Mouse (Mus musculus) MEL (cell line): ENCODE results near the gene Vwa3a. TPM values are rescaled to one million over a fixed set of nuclear protein-coding genes. Genes with fewer than 3 reads are reported as not detected.
A peak's percentile ranks its signal among the peaks of the same experiment; 100 is the strongest.

Experiments
- DNase-seq: peaks from one replicate; pipeline ENCODE4 v3.0.0; 2011; ENCODE audit warnings: low read depth, low spot score
- H3K27ac ChIP-seq: 2 replicates; pipeline ENCODE4 v1.5.1; 2012; ENCODE audit warnings: low read depth, mild to moderate bottlenecking, control low read depth, low read length, moderate library complexity; ENCODE audit not compliant: control insufficient read depth
- H3K27me3 ChIP-seq, 2 experiments: fragments of 150-350 bp in 1 of 2; sonication (generic) in 1 of 2; 2 replicates each; pipeline ENCODE4 v1.6.1; 2012; ENCODE audit warnings: low read length in 2 of 2, mild to moderate bottlenecking in 2 of 2, improper control_type of control experiment in 1 of 2, moderate library complexity in 1 of 2; ENCODE audit not compliant: insufficient read depth in 2 of 2, control insufficient read depth in 1 of 2
- H3K36me3 ChIP-seq, 2 experiments: 2 replicates each; pipeline ENCODE4 v1.6.1; 2012 to 2014; ENCODE audit warnings: low read length in 2 of 2, improper control_type of control experiment in 1 of 2, inconsistent platforms in 1 of 2, mild to moderate bottlenecking in 1 of 2; ENCODE audit not compliant: insufficient read depth in 2 of 2, control insufficient read depth in 1 of 2
- H3K4me1 ChIP-seq, 2 experiments: fragments of 150-350 bp in 1 of 2; sonication (generic) in 1 of 2; 2 replicates each; pipeline ENCODE4 v1.6.1; 2012; ENCODE audit warnings: low read length in 2 of 2, improper control_type of control experiment in 1 of 2, mild to moderate bottlenecking in 1 of 2; ENCODE audit not compliant: insufficient read depth in 2 of 2, control insufficient read depth in 1 of 2
- H3K4me3 ChIP-seq, 2 experiments: fragments of 150-350 bp in 1 of 2; sonication (generic) in 1 of 2; 2 replicates each; pipeline ENCODE4 v1.5.1; 2012; ENCODE audit warnings: low read depth in 2 of 2, low read length in 2 of 2, mild to moderate bottlenecking in 2 of 2, moderate library complexity in 2 of 2, control low read depth in 1 of 2, improper control_type of control experiment in 1 of 2; ENCODE audit not compliant: control insufficient read depth in 1 of 2, insufficient read depth in 1 of 2
- H3K79me2 ChIP-seq: 2 replicates; pipeline ENCODE4 v1.6.1; 2012; ENCODE audit warnings: mild to moderate bottlenecking, low read length, moderate library complexity; ENCODE audit not compliant: control insufficient read depth, poor library complexity, insufficient read depth
- H3K9ac ChIP-seq: 2 replicates; pipeline ENCODE4 v1.6.1; 2012; ENCODE audit warnings: low read depth, mild to moderate bottlenecking, control low read depth, low read length, moderate library complexity; ENCODE audit not compliant: control insufficient read depth, poor library complexity, severe bottlenecking
- H3K9me3 ChIP-seq: fragments of 150-350 bp; sonication (generic); replicated peaks from 2 replicates; pipeline ENCODE4 v1.6.1; 2012; ENCODE audit warnings: mild to moderate bottlenecking, low read length, improper control_type of control experiment, moderate library complexity; ENCODE audit not compliant: insufficient read depth
- CHD1 ChIP-seq: IDR thresholded peaks from 2 replicates; pipeline ENCODE4 v1.6.1; 2012; ENCODE audit warnings: low read depth, mild to moderate bottlenecking, inconsistent platforms, low read length, improper control_type of control experiment
- CTCF ChIP-seq, 3 experiments: IDR thresholded peaks in 2 of 3; conservative IDR thresholded peaks in 1 of 3; 2 replicates each; pipeline ENCODE4 v1.5.1; 2011 to 2012; ENCODE audit warnings: low read length in 3 of 3, low read depth in 2 of 3, mild to moderate bottlenecking in 2 of 3, improper control_type of control experiment in 1 of 3, inconsistent platforms in 1 of 3, mixed read lengths in 1 of 3, moderate library complexity in 1 of 3; ENCODE audit not compliant: control insufficient read depth in 1 of 3, insufficient read depth in 1 of 3, poor library complexity in 1 of 3, severe bottlenecking in 1 of 3
- E2F4 ChIP-seq: IDR thresholded peaks from 2 replicates; pipeline ENCODE4 v1.6.1; 2011; ENCODE audit warnings: low read depth, low read length, improper control_type of control experiment, borderline replicate concordance
- ELF1 ChIP-seq: IDR thresholded peaks from 2 replicates; pipeline ENCODE4 v1.6.1; 2014; ENCODE audit warnings: low read depth, mild to moderate bottlenecking, inconsistent platforms, low read length, improper control_type of control experiment, moderate library complexity
- EP300 ChIP-seq, 2 experiments: IDR thresholded peaks; 2 replicates each; pipeline ENCODE4 v1.6.1; 2011; ENCODE audit warnings: improper control_type of control experiment in 2 of 2, low read length in 2 of 2, low read depth in 1 of 2, mild to moderate bottlenecking in 1 of 2
- GABPA ChIP-seq: IDR thresholded peaks from 2 replicates; pipeline ENCODE4 v1.6.1; 2012; ENCODE audit warnings: low read depth, mild to moderate bottlenecking, inconsistent platforms, low read length, improper control_type of control experiment, moderate library complexity
- GATA1 ChIP-seq: IDR thresholded peaks from 2 replicates; pipeline ENCODE4 v1.6.1; 2011; ENCODE audit warnings: low read depth, low read length, improper control_type of control experiment
- JUND ChIP-seq: IDR thresholded peaks from 2 replicates; pipeline ENCODE4 v1.6.1; 2011; ENCODE audit warnings: low read depth, mild to moderate bottlenecking, improper control_type of control experiment, low read length
- KAT2A ChIP-seq: conservative IDR thresholded peaks from 2 replicates; pipeline ENCODE4 v1.6.1; 2012; ENCODE audit warnings: low read depth, low read length, improper control_type of control experiment, inconsistent platforms
- MEF2A ChIP-seq: IDR thresholded peaks from 2 replicates; pipeline ENCODE4 v1.6.1; 2014; ENCODE audit warnings: low read depth, mild to moderate bottlenecking, inconsistent platforms, low read length, improper control_type of control experiment; ENCODE audit not compliant: poor library complexity, insufficient replicate concordance, severe bottlenecking; ENCODE audit errors: extremely low read depth
- MXI1 ChIP-seq: IDR thresholded peaks from 2 replicates; pipeline ENCODE4 v1.6.1; 2011; ENCODE audit warnings: mild to moderate bottlenecking, low read depth, low read length, improper control_type of control experiment
- NELFE ChIP-seq: IDR thresholded peaks from 2 replicates; pipeline ENCODE4 v1.6.1; 2011; ENCODE audit warnings: low read depth, low read length, improper control_type of control experiment
- POLR2A ChIP-seq, 2 experiments: IDR thresholded peaks; 2 replicates each; pipeline ENCODE4 v1.6.1; 2011 to 2012; ENCODE audit warnings: low read length in 2 of 2, mild to moderate bottlenecking in 2 of 2, control low read depth in 1 of 2, improper control_type of control experiment in 1 of 2, low read depth in 1 of 2, moderate library complexity in 1 of 2; ENCODE audit not compliant: control insufficient read depth in 1 of 2, insufficient read depth in 1 of 2, poor library complexity in 1 of 2
- POLR2AphosphoS2 ChIP-seq: IDR thresholded peaks from 2 replicates; pipeline ENCODE4 v1.6.1; 2011; ENCODE audit warnings: low read length, improper control_type of control experiment
- POLR2AphosphoS5 ChIP-seq: IDR thresholded peaks from 2 replicates; pipeline ENCODE4 v1.6.1; 2012; ENCODE audit warnings: low read depth, borderline replicate concordance, mild to moderate bottlenecking, inconsistent platforms, low read length, moderate library complexity, mixed read lengths
- RCOR1 ChIP-seq: IDR thresholded peaks from 2 replicates; pipeline ENCODE4 v1.6.1; 2012; ENCODE audit warnings: low read depth, mild to moderate bottlenecking, inconsistent platforms, low read length, improper control_type of control experiment
- TBP ChIP-seq: IDR thresholded peaks from 2 replicates; pipeline ENCODE4 v1.8.0; 2011; ENCODE audit warnings: low read depth, low read length, improper control_type of control experiment
- TCF12 ChIP-seq: IDR thresholded peaks from 2 replicates; pipeline ENCODE4 v1.6.1; 2014; ENCODE audit warnings: low read depth, mild to moderate bottlenecking, inconsistent platforms, low read length, improper control_type of control experiment, moderate library complexity
- UBTF ChIP-seq: IDR thresholded peaks from 2 replicates; pipeline ENCODE4 v1.6.1; 2012; ENCODE audit warnings: low read depth, mild to moderate bottlenecking, inconsistent platforms, low read length, improper control_type of control experiment, moderate library complexity, borderline replicate concordance; ENCODE audit not compliant: insufficient read depth
- USF1 ChIP-seq: IDR thresholded peaks from 2 replicates; pipeline ENCODE4 v1.6.1; 2014; ENCODE audit warnings: low read depth, mild to moderate bottlenecking, inconsistent platforms, low read length, improper control_type of control experiment, moderate library complexity
- ZC3H11A ChIP-seq: IDR thresholded peaks from 2 replicates; pipeline ENCODE4 v1.6.1; 2012; ENCODE audit warnings: low read depth, mild to moderate bottlenecking, inconsistent platforms, low read length, improper control_type of control experiment
- ZMIZ1 ChIP-seq: IDR thresholded peaks from 2 replicates; pipeline ENCODE4 v1.6.1; 2012; ENCODE audit warnings: low read depth, mild to moderate bottlenecking, inconsistent platforms, low read length, improper control_type of control experiment, moderate library complexity
- polyA plus RNA-seq, 2 experiments: library from polyadenylated mRNA; stranded (reverse) in 1 of 2; unstranded in 1 of 2; fragments of >175 nt in 1 of 2; fragments of >200 nt in 1 of 2; gene quantifications; 2 replicates each; pipeline versions ENCODE4 v1.2.1 to v1.2.4; 2012; ENCODE audit warnings: low replicate concordance in 2 of 2, low read depth in 1 of 2; ENCODE audit not compliant: insufficient read length in 2 of 2, insufficient read depth in 1 of 2, missing spikeins in 1 of 2
- total RNA-seq: library from RNA; depleted of rRNA; stranded (reverse); fragments of 300-350 nt; gene quantifications from 2 replicates; pipeline ENCODE4 v1.2.3, GENCODE M21; 2012

The Vwa3a gene
- total and polyA plus RNA-seq, 3 experiments: not detected

GRCm38 (mm10) chr7:120748478-120748877 lies 9.4 kb downstream of the Vwa3a start:
- DNase-seq: no peak
- no peaks in the 10 kb centered on the region for H3K36me3 ChIP-seq
- TF ChIP-seq CTCF (IDR thresholded peaks at IDR 0.05 in 2 of 3, conservative IDR thresholded peaks at IDR 0.05 in 1 of 3; ENCODE audit: control insufficient read depth in 1 of 3, insufficient read depth in 1 of 3, low read depth in 2 of 3, low read length in 3 of 3, poor library complexity in 1 of 3, severe bottlenecking in 1 of 3): no peak
- no peak for TF ChIP-seq POLR2A (IDR thresholded peaks at IDR 0.05; ENCODE audit: control insufficient read depth in 1 of 2, insufficient read depth in 1 of 2, low read depth in 1 of 2, low read length in 2 of 2, poor library complexity in 1 of 2)
- TF ChIP-seq MXI1: no peak
- no peak for TF ChIP-seq ZMIZ1
- TF ChIP-seq USF1: no peak
- TF ChIP-seq UBTF: no peak
- TF ChIP-seq EP300 (IDR thresholded peaks at IDR 0.05; ENCODE audit: low read depth in 1 of 2, low read length in 2 of 2): no peak
- TF ChIP-seq ZC3H11A: no peak
- no peak for TF ChIP-seq TCF12
- no peak for TF ChIP-seq GABPA
- TF ChIP-seq JUND: no peak
- TF ChIP-seq ELF1: no peak
- no peak for TF ChIP-seq KAT2A

GRCm38 (mm10) chr7:120751330-120751729 lies 12.2 kb downstream of the Vwa3a start:
- H3K4me1 ChIP-seq: no peaks in the 10 kb centered on the region; a peak in 1 of 4 replicates
- no peak overlapping the region for H3K27ac ChIP-seq
- H3K4me3 ChIP-seq: no peak overlapping the region
- H3K9me3 ChIP-seq: no peaks in the 10 kb centered on the region
- peak; percentile 53 for DNase-seq
- H3K27me3 ChIP-seq: peaks cover 2 to 8% of the 10 kb centered on the region in 2 experiments; a peak in 3 of 4 replicates
- no peaks in the 10 kb centered on the region for H3K79me2 ChIP-seq
- no peak overlapping the region for H3K9ac ChIP-seq
- no peaks in the 10 kb centered on the region for H3K36me3 ChIP-seq
- TF ChIP-seq CHD1: no peak
- no peak for TF ChIP-seq EP300 (IDR thresholded peaks at IDR 0.05; ENCODE audit: low read depth in 1 of 2, low read length in 2 of 2)
- no peak for TF ChIP-seq MEF2A
- peak; percentile 73; the same call in 1 of the 2 replicates for TF ChIP-seq USF1
- no peak for TF ChIP-seq KAT2A
- TF ChIP-seq CTCF (IDR thresholded peaks at IDR 0.05 in 2 of 3, conservative IDR thresholded peaks at IDR 0.05 in 1 of 3; ENCODE audit: control insufficient read depth in 1 of 3, insufficient read depth in 1 of 3, low read depth in 2 of 3, low read length in 3 of 3, poor library complexity in 1 of 3, severe bottlenecking in 1 of 3): no peak
- no peak for TF ChIP-seq POLR2AphosphoS5
- TF ChIP-seq ZMIZ1: no peak
- TF ChIP-seq TBP: 0 out of 2 replicates have a peak, but pooled peaks have one; percentile 43
- TF ChIP-seq GATA1: no peak
- no peak for TF ChIP-seq NELFE
- TF ChIP-seq ELF1: no peak
- TF ChIP-seq UBTF: no peak
- TF ChIP-seq POLR2AphosphoS2: no peak
- no peak for TF ChIP-seq RCOR1
- no peak for TF ChIP-seq E2F4

More at GRCm38 (mm10) chr7:120748478-120748877, 9.4 kb downstream of the Vwa3a start:
- H3K9ac ChIP-seq: no peak overlapping the region
- H3K79me2 ChIP-seq: no peaks in the 10 kb centered on the region
- no peak overlapping the region for H3K27ac ChIP-seq
- H3K9me3 ChIP-seq: no peaks in the 10 kb centered on the region
- H3K4me1 ChIP-seq: no peaks in the 10 kb centered on the region; a peak in 1 of 4 replicates
- H3K4me3 ChIP-seq: no peak overlapping the region
- peaks cover 4 to 8% of the 10 kb centered on the region in 2 experiments; a peak in 3 of 4 replicates for H3K27me3 ChIP-seq
